Mouse (Mus musculus) common myeloid progenitor, adult 5-6 weeks (primary cell): ENCODE measurements around the gene Akap13. TPM values are rescaled to one million over a fixed set of nuclear protein-coding genes. Genes with fewer than 3 reads are reported as not detected.

Source experiments
- ATAC-seq: replicated peaks from 2 replicates; pipeline ENCODE4 v1.8.0; 2016; ENCODE audit warnings: low read depth, mild to moderate bottlenecking, moderate TSS enrichment, inconsistent platforms; ENCODE audit not compliant: poor library complexity, severe bottlenecking
- total RNA-seq: library from RNA; stranded (forward); fragments of 200-1000, 187-1606 nt; gene quantifications from 2 replicates; pipeline ENCODE4 v1.2.3, GENCODE M21; 2017

Gene Akap13
- total RNA-seq, 1 experiment from 2014 or later = 275 TPM

- no peak for ATAC-seq
Observed at GRCm38 (mm10) chr7:75509085-75509873, 53.9 kb downstream of the Akap13 start.

- no peak for ATAC-seq
Observed at GRCm38 (mm10) chr7:75515472-75515871, 60.1 kb downstream of the Akap13 start.

- no peak for ATAC-seq
Observed at GRCm38 (mm10) chr7:75516716-75517619, 61.6 kb downstream of the Akap13 start.

- no peak for ATAC-seq
Observed at GRCm38 (mm10) chr7:75520531-75520930, 65.2 kb downstream of the Akap13 start.

- no peak for ATAC-seq
Observed at GRCm38 (mm10) chr7:75521199-75521598, 65.9 kb downstream of the Akap13 start.

- ATAC-seq = no peak
Observed at GRCm38 (mm10) chr7:75522226-75522625, 66.9 kb downstream of the Akap13 start.

GRCm38 (mm10) chr7:75524789-75525569 is 69.6 kb downstream of the Akap13 start:
- ATAC-seq = 0 out of 2 replicates have a peak, but pooled peaks have one; percentile 25

- ATAC-seq = no peak
Observed at GRCm38 (mm10) chr7:75525716-75526401, 70.5 kb downstream of the Akap13 start.

GRCm38 (mm10) chr7:75528751-75529150 is 73.4 kb downstream of the Akap13 start:
- no peak for ATAC-seq

- peak; percentile 56; the same call in 1 of the 2 replicates for ATAC-seq
Observed at GRCm38 (mm10) chr7:75529857-75530437, 74.6 kb downstream of the Akap13 start.

GRCm38 (mm10) chr7:75530642-75531041 is 75.3 kb downstream of the Akap13 start:
- ATAC-seq = no peak

GRCm38 (mm10) chr7:75533079-75533478 is 77.7 kb downstream of the Akap13 start:
- ATAC-seq = no peak

- no peak for ATAC-seq
Observed at GRCm38 (mm10) chr7:75536298-75536697, 81.0 kb downstream of the Akap13 start.

GRCm38 (mm10) chr7:75537567-75537966 is 82.2 kb downstream of the Akap13 start:
- ATAC-seq = peak; percentile 71

GRCm38 (mm10) chr7:75538513-75538912 is 83.2 kb downstream of the Akap13 start:
- ATAC-seq = 0 out of 2 replicates have a peak, but pooled peaks have one; percentile 22

GRCm38 (mm10) chr7:75539168-75539567 is 83.8 kb downstream of the Akap13 start:
- no peak for ATAC-seq

GRCm38 (mm10) chr7:75549856-75550255 is 94.5 kb downstream of the Akap13 start:
- ATAC-seq = no peak

- ATAC-seq = 0 out of 2 replicates have a peak, but pooled peaks have one; percentile 36
Observed at GRCm38 (mm10) chr7:75550791-75551336, 95.5 kb downstream of the Akap13 start.
